Comparison of ENCODE assay signal across 25 mouse cellular contexts in the genomic region with DNA sequence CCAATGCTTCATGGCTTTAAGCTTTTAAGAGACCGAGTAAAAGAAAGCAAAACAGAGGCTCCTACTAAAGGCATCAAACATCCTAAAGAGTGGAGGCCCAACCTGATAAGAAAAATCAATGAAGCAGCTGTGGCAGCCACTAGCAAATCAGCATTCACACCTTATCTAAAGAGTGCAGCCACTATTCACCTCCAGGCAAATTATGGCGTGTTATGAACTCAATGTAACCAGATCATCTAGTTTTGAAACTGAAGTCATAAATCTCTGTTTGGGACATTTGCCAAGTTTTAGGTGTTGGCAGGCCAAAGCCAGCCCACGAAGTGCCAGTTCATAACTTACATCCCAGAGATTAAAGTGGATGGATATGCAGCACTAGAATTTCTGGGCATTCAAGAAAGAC. TPM values are rescaled to one million over a fixed set of nuclear protein-coding genes. Genes with fewer than 3 reads are reported as not detected.
DNase-seq lines count a peak whose midpoint lies in the region; ATAC-seq lines count a peak whose summit lies in the region.
"Had no signal": no experiment of that assay in that cellular context is flagged by ENCODE, and none has a peak within 500 bp of the region (broad histone marks: within the 10 kb centered on the region; RNA-seq: fewer than 3 reads in every experiment).

No protein-coding gene starts in this region.

- 53% methylated on average over 3 of the region's 3 CpGs for WGBS in embryonic facial prominence, embryonic 14.5 days
- WGBS in embryonic facial prominence, embryonic 10.5 days = 83% methylated on average over 3 of the region's 3 CpGs
- WGBS in intestine, embryonic 14.5 days = 36% methylated on average over 3 of the region's 3 CpGs
- WGBS in stomach, embryonic 14.5 days = 32% methylated on average over 3 of the region's 3 CpGs
- 76% methylated on average over 3 of the region's 3 CpGs for WGBS in forebrain, embryonic 10.5 days

- no peak overlapping the region for H3K27ac ChIP-seq in embryonic facial prominence, embryonic 14.5 days (replicated peaks; ENCODE audit: low read depth, low read length)
- no peak overlapping the region for H3K27ac ChIP-seq in embryonic facial prominence, embryonic 10.5 days (replicated peaks)
- no peak overlapping the region for H3K27ac ChIP-seq in intestine, embryonic 14.5 days (ENCODE audit: low read depth)
- no peak overlapping the region for H3K27ac ChIP-seq in stomach, embryonic 14.5 days (ENCODE audit: low read length)
- H3K27ac ChIP-seq in forebrain, embryonic 10.5 days = no peak overlapping the region
- H3K27ac ChIP-seq: embryonic facial prominence, embryonic 15.5 days; heart, embryonic 15.5 days; hindbrain, embryonic 14.5 days; kidney, embryonic 15.5 days; lung, embryonic 15.5 days; midbrain, embryonic 10.5 days had no signal

- no peaks in the 10 kb centered on the region for H3K27me3 ChIP-seq in embryonic facial prominence, embryonic 14.5 days (replicated peaks; ENCODE audit: control insufficient read depth, insufficient read depth, low read length)
- H3K27me3 ChIP-seq in embryonic facial prominence, embryonic 10.5 days (replicated peaks; ENCODE audit: low read depth, poor library complexity, severe bottlenecking) = no peaks in the 10 kb centered on the region
- H3K27me3 ChIP-seq in intestine, embryonic 14.5 days (replicated peaks; ENCODE audit: control insufficient read depth, insufficient read depth, low read length) = no peaks in the 10 kb centered on the region
- H3K27me3 ChIP-seq in stomach, embryonic 14.5 days (ENCODE audit: control insufficient read depth, insufficient read depth, low read length) = no peaks in the 10 kb centered on the region
- no peaks in the 10 kb centered on the region for H3K27me3 ChIP-seq in forebrain, embryonic 10.5 days (ENCODE audit: poor library complexity, severe bottlenecking)
- H3K27me3 ChIP-seq: embryonic facial prominence, embryonic 15.5 days; heart, embryonic 15.5 days; kidney, embryonic 15.5 days; lung, embryonic 15.5 days had no signal

- no peak overlapping the region for H3K4me3 ChIP-seq in embryonic facial prominence, embryonic 14.5 days (ENCODE audit: low read depth, low read length)
- no peak overlapping the region for H3K4me3 ChIP-seq in embryonic facial prominence, embryonic 10.5 days
- H3K4me3 ChIP-seq in intestine, embryonic 14.5 days (ENCODE audit: low read depth, low read length) = no peak overlapping the region
- H3K4me3 ChIP-seq in stomach, embryonic 14.5 days (ENCODE audit: low read depth, low read length) = no peak overlapping the region
- H3K4me3 ChIP-seq in forebrain, embryonic 10.5 days = no peak overlapping the region
- H3K4me3 ChIP-seq: embryonic facial prominence, embryonic 15.5 days; heart, embryonic 15.5 days; kidney, embryonic 15.5 days; lung, embryonic 15.5 days; midbrain, embryonic 10.5 days had no signal

- DNase-seq in embryonic facial prominence, embryonic 14.5 days (ENCODE audit: low spot score) = peak; percentile 36
- no peak for DNase-seq in embryonic facial prominence, embryonic 10.5 days (ENCODE audit: low spot score)
- peak; percentile 62 for DNase-seq in MN1 (ENCODE audit: low spot score)
- DNase-seq in intestine, embryonic 14.5 days (ENCODE audit: low spot score) = no peak
- no peak for DNase-seq in embryo, embryonic 9.5 days (ENCODE audit: extremely low spot score)
- DNase-seq in forebrain, embryonic 10.5 days (ENCODE audit: extremely low spot score, low spot score) = no peak
- DNase-seq in left cerebral cortex, adult 8-10 months (ENCODE audit: low spot score in 2 of 2) = no peak
- DNase-seq: adrenal gland, adult 2 months; cerebellum, adult 11-12 months; cerebellum, postnatal 14 days; gastrocnemius, postnatal 36 days; heart, postnatal 36 days; kidney, postnatal 4 days; lung, postnatal 4 days; right cerebral cortex, postnatal 4 days had no signal

- no peak overlapping the region for H3K9ac ChIP-seq in embryonic facial prominence, embryonic 14.5 days (ENCODE audit: low read depth, low read length)
- H3K9ac ChIP-seq in intestine, embryonic 14.5 days (ENCODE audit: low read length) = no peak overlapping the region
- no peak overlapping the region for H3K9ac ChIP-seq in stomach, embryonic 14.5 days (replicated peaks; ENCODE audit: low read depth, low read length)
- H3K9ac ChIP-seq: embryonic facial prominence, embryonic 15.5 days; heart, embryonic 15.5 days; hindbrain, embryonic 14.5 days; kidney, embryonic 15.5 days; lung, embryonic 15.5 days had no signal

- H3K9me3 ChIP-seq in embryonic facial prominence, embryonic 14.5 days (ENCODE audit: control insufficient read depth, low read length) = no peaks in the 10 kb centered on the region
- no peaks in the 10 kb centered on the region for H3K9me3 ChIP-seq in embryonic facial prominence, embryonic 10.5 days
- no peaks in the 10 kb centered on the region for H3K9me3 ChIP-seq in intestine, embryonic 14.5 days (ENCODE audit: control insufficient read depth, low read length)
- H3K9me3 ChIP-seq in stomach, embryonic 14.5 days (ENCODE audit: control insufficient read depth, low read depth, low read length) = no peaks in the 10 kb centered on the region
- H3K9me3 ChIP-seq in forebrain, embryonic 10.5 days = no peaks in the 10 kb centered on the region
- H3K9me3 ChIP-seq: embryonic facial prominence, embryonic 15.5 days; heart, embryonic 15.5 days; kidney, embryonic 15.5 days; lung, embryonic 15.5 days; midbrain, embryonic 10.5 days had no signal

- ATAC-seq in embryonic facial prominence, embryonic 14.5 days (ENCODE audit: low read depth) = no peak
- ATAC-seq in intestine, embryonic 14.5 days (replicated peaks; ENCODE audit: low FRiP score, low TSS enrichment, low read depth) = peak; percentile 53; the same call in 1 of the 2 replicates
- ATAC-seq in stomach, embryonic 14.5 days (ENCODE audit: insufficient number of reproducible peaks, insufficient read depth, low FRiP score, low read depth) = peak; percentile 37; the same call in 1 of the 2 replicates
- ATAC-seq: inflammation-experienced regulatory T-cells, adult 6 months; midbrain, embryonic 16.5 days; Patski had no signal

- no peaks in the 10 kb centered on the region for H3K4me1 ChIP-seq in embryonic facial prominence, embryonic 14.5 days (ENCODE audit: control insufficient read depth, insufficient read depth, low read length)
- no peaks in the 10 kb centered on the region for H3K4me1 ChIP-seq in embryonic facial prominence, embryonic 10.5 days
- no peaks in the 10 kb centered on the region for H3K4me1 ChIP-seq in intestine, embryonic 14.5 days (replicated peaks; ENCODE audit: control insufficient read depth, insufficient read depth, low read length)
- H3K4me1 ChIP-seq in stomach, embryonic 14.5 days (ENCODE audit: control insufficient read depth, insufficient read depth, low read length) = no peaks in the 10 kb centered on the region
- H3K4me1 ChIP-seq in forebrain, embryonic 10.5 days = no peaks in the 10 kb centered on the region
- H3K4me1 ChIP-seq: embryonic facial prominence, embryonic 15.5 days; heart, embryonic 15.5 days; kidney, embryonic 15.5 days; lung, embryonic 15.5 days; midbrain, embryonic 10.5 days had no signal

- no peaks in the 10 kb centered on the region for H3K36me3 ChIP-seq in embryonic facial prominence, embryonic 14.5 days (ENCODE audit: control insufficient read depth, insufficient read depth, low read length)
- no peaks in the 10 kb centered on the region for H3K36me3 ChIP-seq in embryonic facial prominence, embryonic 10.5 days (replicated peaks)
- no peaks in the 10 kb centered on the region for H3K36me3 ChIP-seq in intestine, embryonic 14.5 days (ENCODE audit: control insufficient read depth, insufficient read depth, low read length)
- no peaks in the 10 kb centered on the region for H3K36me3 ChIP-seq in stomach, embryonic 14.5 days (ENCODE audit: control insufficient read depth, insufficient read depth, low read length)
- no peaks in the 10 kb centered on the region for H3K36me3 ChIP-seq in forebrain, embryonic 10.5 days (replicated peaks)
- H3K36me3 ChIP-seq: embryonic facial prominence, embryonic 15.5 days; heart, embryonic 15.5 days; kidney, embryonic 15.5 days; lung, embryonic 15.5 days; midbrain, embryonic 10.5 days had no signal

- H3K4me2 ChIP-seq in embryonic facial prominence, embryonic 14.5 days (ENCODE audit: low read depth, low read length) = no peak overlapping the region
- no peak overlapping the region for H3K4me2 ChIP-seq in intestine, embryonic 14.5 days (ENCODE audit: low read length)
- H3K4me2 ChIP-seq in stomach, embryonic 14.5 days (replicated peaks; ENCODE audit: low read depth, low read length) = no peak overlapping the region
- H3K4me2 ChIP-seq: embryonic facial prominence, embryonic 15.5 days; heart, embryonic 15.5 days; hindbrain, embryonic 14.5 days; kidney, embryonic 15.5 days; lung, embryonic 15.5 days had no signal

RNA-seq across cellular contexts. Expression of gene Ubqln2, which starts 5.7 kb away (rescaled TPM):
- 26.5 and 28.0 TPM in 2 replicates for polyA plus RNA-seq in embryonic facial prominence, embryonic 14.5 days (2014; fragmentation: Nextera tagmentation; extraction: Ambion mirVana)
- polyA plus RNA-seq in embryonic facial prominence, embryonic 10.5 days (2016; fragmentation: Nextera tagmentation; extraction: Ambion mirVana) = 34.5 and 37.3 TPM in 2 replicates
- polyA plus RNA-seq in intestine, embryonic 14.5 days (2014; fragmentation: Nextera tagmentation; extraction: Ambion mirVana) = 27.5 and 30.8 TPM in 2 replicates
- polyA plus RNA-seq in stomach, embryonic 14.5 days (2014; fragmentation: Nextera tagmentation; extraction: Ambion mirVana) = 31.2 and 31.9 TPM in 2 replicates
- polyA plus RNA-seq in forebrain, embryonic 10.5 days (2016; fragmentation: Nextera tagmentation; extraction: Ambion mirVana) = 35.5 and 36.3 TPM in 2 replicates
- 100 to 1,000 TPM; 206 to 222 (median 215) TPM for total RNA-seq in left cerebral cortex, adult 8-10 months (2022)

Comparison
In these comparisons a context has a peak if more than half of its experiments do, and no peak if none do; other contexts are left out.
1. DNase-seq: peak in embryonic facial prominence, embryonic 14.5 days (single experiment) and MN1 (single experiment); none in embryonic facial prominence, embryonic 10.5 days (single experiment), intestine, embryonic 14.5 days (single experiment), embryo, embryonic 9.5 days (single experiment), forebrain, embryonic 10.5 days (single experiment) and left cerebral cortex, adult 8-10 months (0 of 2).